Mouse (Mus musculus): Measurements from ENCODE around the gene Aebp1. TPM values are rescaled to one million over a fixed set of nuclear protein-coding genes. Genes with fewer than 3 reads are reported as not detected.
A peak's percentile ranks its signal among the peaks of the same experiment; 100 is the strongest.
"Not testable (repeated sequence)": the region's sequence is repeated elsewhere in the genome, so short reads cannot be mapped to it uniquely, and the experiment has no call there.

Aebp1 gene
- polyA plus RNA-seq, 1 experiment from 2014 or later = 15.0 TPM

DNA sequence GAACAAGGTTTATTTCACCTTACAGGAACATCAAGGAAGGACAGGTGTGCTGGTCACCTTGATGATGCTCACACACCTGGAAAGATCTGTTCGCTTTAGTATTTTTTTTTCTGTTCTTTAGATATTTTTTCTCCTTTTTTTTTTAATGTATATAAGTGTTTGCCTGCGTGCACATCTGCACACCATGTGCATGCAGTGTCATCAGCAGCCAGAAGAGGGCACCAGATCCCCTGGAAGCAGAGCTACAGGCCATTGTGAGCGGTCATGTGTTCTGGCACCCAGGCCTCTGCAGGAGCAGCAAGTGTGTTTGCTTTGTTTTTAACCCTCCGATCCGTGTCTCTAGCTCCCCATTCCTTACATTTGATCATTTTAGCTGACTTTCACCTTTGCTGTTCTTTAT lies 18.2 kb downstream of the Aebp1 start:
- Histone ChIP-seq H3K36me3 (ENCODE audit: control insufficient read depth, insufficient read depth, low read length) (0 out of 2 replicates have a peak, but pooled peaks cover under 1% of the 10 kb centered on the region), H3K9ac (ENCODE audit: low read length) (no peak overlapping the region), H3K4me1 (ENCODE audit: control insufficient read depth, insufficient read depth, low read length) (peaks cover 15% of the 10 kb centered on the region), H3K4me3 (ENCODE audit: low read depth, low read length) (no peak overlapping the region), H3K9me3 (ENCODE audit: control insufficient read depth, low read length) (no peaks in the 10 kb centered on the region), H3K27me3 (ENCODE audit: control insufficient read depth, insufficient read depth, low read length) (no peaks in the 10 kb centered on the region), H3K27ac (ENCODE audit: low read depth, low read length) (no peak overlapping the region), H3K4me2 (no peak overlapping the region)
- ATAC-seq (ENCODE audit: low FRiP score) = no peak
- no peak for DNase-seq (ENCODE audit: low spot score, missing footprints)
- WGBS = 49% methylated on average over 5 of the region's 5 CpGs

DNA sequence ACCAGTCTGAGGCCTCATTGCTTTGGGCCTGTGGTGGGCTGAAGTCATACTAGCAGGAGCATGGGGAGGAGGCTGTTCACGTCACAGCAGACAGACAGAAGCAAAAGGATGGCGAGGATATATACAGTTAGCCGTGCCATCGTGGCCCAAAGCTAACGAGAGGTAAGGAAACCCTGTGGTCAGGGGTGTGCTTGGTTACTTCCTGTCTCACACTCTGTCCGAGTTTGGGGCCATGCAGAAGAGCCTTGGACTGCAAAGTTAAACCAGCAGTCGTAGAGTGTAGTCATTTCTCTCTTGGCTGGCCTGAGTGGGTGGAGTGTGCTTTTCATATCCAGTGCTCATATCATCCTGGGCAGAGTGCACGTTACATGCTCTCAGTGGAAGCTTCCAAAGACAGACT lies 20.8 kb downstream of the Aebp1 start:
- Histone ChIP-seq H3K4me2 (no peak overlapping the region), H3K9me3 (ENCODE audit: control insufficient read depth, low read length) (no peaks in the 10 kb centered on the region), H3K36me3 (ENCODE audit: control insufficient read depth, insufficient read depth, low read length) (no peaks in the 10 kb centered on the region), H3K27me3 (ENCODE audit: control insufficient read depth, insufficient read depth, low read length) (no peaks in the 10 kb centered on the region), H3K4me3 (ENCODE audit: low read depth, low read length) (no peak overlapping the region), H3K4me1 (ENCODE audit: control insufficient read depth, insufficient read depth, low read length) (peaks cover 12% of the 10 kb centered on the region), H3K9ac (ENCODE audit: low read length) (no peak overlapping the region), H3K27ac (ENCODE audit: low read depth, low read length) (no peak overlapping the region)
- WGBS = 79% methylated on average over 8 of the region's 8 CpGs
- ATAC-seq (ENCODE audit: low FRiP score) (no peak), DNase-seq (ENCODE audit: low spot score, missing footprints) (no peak)

DNA sequence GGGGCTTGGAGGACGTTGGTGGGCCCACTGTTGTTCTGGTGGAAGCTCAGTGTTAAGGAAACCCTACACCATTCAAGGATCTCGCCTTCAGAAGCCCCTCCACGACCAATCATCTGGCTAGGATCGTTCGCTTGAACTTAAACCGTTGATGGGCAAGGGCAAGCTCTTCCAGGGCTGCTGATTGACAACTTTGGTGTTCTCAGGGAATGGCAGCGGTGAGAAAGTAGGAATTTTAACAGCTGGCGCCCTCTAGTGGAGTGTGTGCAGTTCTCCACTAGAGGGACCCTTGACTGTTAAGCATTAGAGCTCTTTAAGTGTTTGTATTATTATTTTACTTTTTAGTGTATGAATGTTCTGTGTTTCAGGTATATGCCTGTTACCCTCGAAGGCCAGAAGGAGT lies 24.4 kb downstream of the Aebp1 start:
- WGBS = 20% methylated on average over 9 of the region's 9 CpGs
- H3K4me1 ChIP-seq (ENCODE audit: control insufficient read depth, insufficient read depth, low read length) = peaks cover 7% of the 10 kb centered on the region
- 0 out of 2 replicates have a peak overlapping the region, but pooled peaks have one; percentile 1 for H3K9ac ChIP-seq (ENCODE audit: low read length)
- no peak overlapping the region for H3K4me2 ChIP-seq
- ATAC-seq (ENCODE audit: low FRiP score) = peak; percentile 54
- H3K27ac ChIP-seq (ENCODE audit: low read depth, low read length) = no peak overlapping the region
- DNase-seq (ENCODE audit: low spot score, missing footprints) = peak; percentile 91
- H3K27me3 ChIP-seq (ENCODE audit: control insufficient read depth, insufficient read depth, low read length) = no peaks in the 10 kb centered on the region
- H3K36me3 ChIP-seq (ENCODE audit: control insufficient read depth, insufficient read depth, low read length) = no peaks in the 10 kb centered on the region
- H3K4me3 ChIP-seq (ENCODE audit: low read depth, low read length) = no peak overlapping the region
- H3K9me3 ChIP-seq (ENCODE audit: control insufficient read depth, low read length) = no peaks in the 10 kb centered on the region

GRCm38 (mm10) chr11:5887250-5887649 lies 25.5 kb downstream of the Aebp1 start:
- 0 out of 2 replicates have a peak, but pooled peaks have one; percentile 48 for ATAC-seq (ENCODE audit: low FRiP score)
- Histone ChIP-seq H3K27ac (ENCODE audit: low read depth, low read length) (peak overlapping the region; percentile 40), H3K4me3 (ENCODE audit: low read depth, low read length) (no peak overlapping the region), H3K9me3 (ENCODE audit: control insufficient read depth, low read length) (no peaks in the 10 kb centered on the region), H3K4me1 (ENCODE audit: control insufficient read depth, insufficient read depth, low read length) (peaks cover 7% of the 10 kb centered on the region), H3K36me3 (ENCODE audit: control insufficient read depth, insufficient read depth, low read length) (no peaks in the 10 kb centered on the region), H3K9ac (ENCODE audit: low read length) (peak overlapping the region; percentile 38; the same call in 1 of the 2 replicates), H3K4me2 (no peak overlapping the region), H3K27me3 (ENCODE audit: control insufficient read depth, insufficient read depth, low read length) (no peaks in the 10 kb centered on the region)
- no peak for DNase-seq (ENCODE audit: low spot score, missing footprints)
- WGBS = 17% methylated on average over 5 of the region's 5 CpGs

GRCm38 (mm10) chr11:5888563-5888962 lies 26.8 kb downstream of the Aebp1 start:
- H3K9ac ChIP-seq (ENCODE audit: low read length); H3K27me3 ChIP-seq (ENCODE audit: control insufficient read depth, insufficient read depth, low read length); H3K36me3 ChIP-seq (ENCODE audit: control insufficient read depth, insufficient read depth, low read length); H3K4me1 ChIP-seq (ENCODE audit: control insufficient read depth, insufficient read depth, low read length); H3K27ac ChIP-seq (ENCODE audit: low read depth, low read length); ATAC-seq (ENCODE audit: low FRiP score); H3K4me3 ChIP-seq (ENCODE audit: low read depth, low read length); H3K4me2 ChIP-seq; H3K9me3 ChIP-seq (ENCODE audit: control insufficient read depth, low read length); DNase-seq (ENCODE audit: low spot score, missing footprints): not testable (repeated sequence)
- 74% methylated on average over 5 of the region's 5 CpGs for WGBS

- Histone ChIP-seq H3K4me1 (ENCODE audit: control insufficient read depth, insufficient read depth, low read length) (peaks cover 5% of the 10 kb centered on the region), H3K36me3 (ENCODE audit: control insufficient read depth, insufficient read depth, low read length) (no peaks in the 10 kb centered on the region), H3K27me3 (ENCODE audit: control insufficient read depth, insufficient read depth, low read length) (peaks cover 2% of the 10 kb centered on the region), H3K4me2 (no peak overlapping the region), H3K4me3 (ENCODE audit: low read depth, low read length) (no peak overlapping the region), H3K27ac (ENCODE audit: low read depth, low read length) (no peak overlapping the region), H3K9ac (ENCODE audit: low read length) (no peak overlapping the region), H3K9me3 (ENCODE audit: control insufficient read depth, low read length) (no peaks in the 10 kb centered on the region)
- ATAC-seq (ENCODE audit: low FRiP score) = no peak
- DNase-seq (ENCODE audit: low spot score, missing footprints) = no peak
- WGBS = 73% methylated on average over 8 of the region's 8 CpGs
Observed at GRCm38 (mm10) chr11:5892151-5892591, 30.4 kb downstream of the Aebp1 start.

- Histone ChIP-seq H3K36me3 (ENCODE audit: control insufficient read depth, insufficient read depth, low read length) (no peaks in the 10 kb centered on the region), H3K4me2 (no peak overlapping the region), H3K27ac (ENCODE audit: low read depth, low read length) (no peak overlapping the region), H3K9ac (ENCODE audit: low read length) (no peak overlapping the region), H3K4me1 (ENCODE audit: control insufficient read depth, insufficient read depth, low read length) (peaks cover 10% of the 10 kb centered on the region; the same call in 1 of the 2 replicates), H3K9me3 (ENCODE audit: control insufficient read depth, low read length) (no peaks in the 10 kb centered on the region), H3K4me3 (ENCODE audit: low read depth, low read length) (no peak overlapping the region), H3K27me3 (ENCODE audit: control insufficient read depth, insufficient read depth, low read length) (peaks cover 2% of the 10 kb centered on the region)
- DNase-seq (ENCODE audit: low spot score, missing footprints) (no peak), ATAC-seq (ENCODE audit: low FRiP score) (no peak)
- 62% methylated on average over 4 of the region's 4 CpGs for WGBS
Observed at GRCm38 (mm10) chr11:5892810-5893368, 31.1 kb downstream of the Aebp1 start.

DNA sequence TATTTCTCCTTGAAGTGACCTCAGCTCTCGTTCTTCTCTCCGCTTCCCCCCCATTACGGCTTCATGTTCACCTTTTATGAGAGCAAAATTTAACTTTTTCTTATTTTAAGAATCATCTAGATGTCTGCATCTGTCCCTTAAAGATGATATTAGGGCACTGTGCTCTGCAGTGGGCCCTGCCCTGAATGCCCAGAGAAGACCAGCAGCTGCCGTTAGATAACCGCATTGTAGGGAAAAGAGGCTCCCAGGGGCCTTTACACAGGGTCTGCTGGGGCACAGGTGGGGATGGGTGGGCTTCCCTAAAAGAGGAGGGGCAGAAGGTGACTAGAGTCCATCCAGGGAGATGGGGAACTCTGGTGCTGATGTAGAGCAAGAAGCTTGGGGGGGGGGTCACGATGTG lies 32.1 kb downstream of the Aebp1 start:
- Histone ChIP-seq H3K4me1 (ENCODE audit: control insufficient read depth, insufficient read depth, low read length) (peaks cover 12% of the 10 kb centered on the region; the same call in 1 of the 2 replicates), H3K9ac (ENCODE audit: low read length) (no peak overlapping the region), H3K4me2 (no peak overlapping the region), H3K9me3 (ENCODE audit: control insufficient read depth, low read length) (no peaks in the 10 kb centered on the region), H3K27ac (ENCODE audit: low read depth, low read length) (no peak overlapping the region), H3K4me3 (ENCODE audit: low read depth, low read length) (no peak overlapping the region), H3K36me3 (ENCODE audit: control insufficient read depth, insufficient read depth, low read length) (no peaks in the 10 kb centered on the region), H3K27me3 (ENCODE audit: control insufficient read depth, insufficient read depth, low read length) (peaks cover 2% of the 10 kb centered on the region)
- WGBS = 76% methylated on average over 6 of the region's 6 CpGs
- no peak for ATAC-seq (ENCODE audit: low FRiP score)
- DNase-seq (ENCODE audit: low spot score, missing footprints) = no peak

DNA sequence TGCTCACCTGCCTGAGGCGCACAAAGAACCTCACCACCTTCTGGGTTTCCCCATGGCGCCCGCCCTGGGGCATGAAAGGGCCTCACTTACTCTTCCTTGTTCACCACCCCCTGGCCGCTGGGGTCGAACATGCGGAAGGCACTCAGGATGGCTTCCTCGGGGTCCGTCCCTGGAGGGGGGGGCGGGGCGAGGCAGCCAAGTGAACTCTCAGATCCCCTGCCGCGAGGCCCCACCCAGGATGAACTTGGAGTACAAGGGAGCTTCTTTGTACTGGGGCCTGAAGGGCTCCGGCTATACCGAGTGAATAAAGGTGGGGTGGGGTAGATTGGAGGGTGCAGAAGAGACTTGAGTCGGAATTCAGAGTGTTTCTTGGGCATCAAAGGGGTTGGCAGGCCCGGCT lies 35.5 kb downstream of the Aebp1 start:
- Histone ChIP-seq H3K27ac (ENCODE audit: low read depth, low read length) (no peak overlapping the region), H3K9ac (ENCODE audit: low read length) (no peak overlapping the region), H3K27me3 (ENCODE audit: control insufficient read depth, insufficient read depth, low read length) (peaks cover 2% of the 10 kb centered on the region), H3K4me1 (ENCODE audit: control insufficient read depth, insufficient read depth, low read length) (peaks cover 21% of the 10 kb centered on the region), H3K36me3 (ENCODE audit: control insufficient read depth, insufficient read depth, low read length) (no peaks in the 10 kb centered on the region), H3K4me2 (no peak overlapping the region), H3K4me3 (ENCODE audit: low read depth, low read length) (no peak overlapping the region), H3K9me3 (ENCODE audit: control insufficient read depth, low read length) (no peaks in the 10 kb centered on the region)
- 11% methylated on average over 16 of the region's 16 CpGs for WGBS
- DNase-seq (ENCODE audit: low spot score, missing footprints) = no peak
- no peak for ATAC-seq (ENCODE audit: low FRiP score)

All from midbrain, embryonic 11.5 days (tissue).